Mouse (Mus musculus) small intestine, adult 2 months (tissue): Measurements from ENCODE around the gene Itsn1.

Experiments
- CTCF ChIP-seq: fragments of 200-500 bp; IDR thresholded peaks from 2 replicates; pipeline ENCODE4 v1.5.1; 2012; ENCODE audit warnings: low read depth, mild to moderate bottlenecking, control low read depth, inconsistent platforms, low read length, moderate library complexity, mixed read lengths; ENCODE audit not compliant: insufficient replicate concordance, insufficient read length; ENCODE audit errors: extremely low read depth
- POLR2A ChIP-seq: fragments of 200-500 bp; IDR thresholded peaks from 2 replicates; pipeline ENCODE4 v1.6.1; 2012; ENCODE audit warnings: low read depth, mild to moderate bottlenecking, control low read depth, inconsistent platforms, low read length, moderate library complexity

DNA sequence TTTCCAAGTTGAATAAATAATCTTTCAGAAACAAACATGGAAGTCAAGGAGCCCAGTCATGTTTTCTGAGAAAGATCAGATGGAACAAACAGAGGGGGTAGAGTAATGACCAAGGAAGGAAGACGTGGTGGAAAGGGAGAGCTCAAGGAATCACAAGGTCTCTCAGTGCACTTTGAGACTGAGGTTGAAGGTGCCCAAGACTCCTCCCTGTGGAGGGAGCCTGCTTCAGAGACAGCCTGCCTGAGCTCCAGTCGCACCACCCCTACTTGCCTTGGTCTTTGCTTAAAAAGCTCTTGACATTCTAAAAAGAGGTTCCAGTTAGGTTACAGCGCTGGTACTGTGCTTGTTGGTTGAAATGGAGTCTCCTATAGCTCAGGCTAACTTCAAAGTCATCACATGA, 121.1 kb downstream of the Itsn1 start:
- TF ChIP-seq CTCF (no peak), POLR2A (no peak)
